Mouse (Mus musculus) right cerebral cortex, postnatal 36 days (tissue): ENCODE results near the gene Spata31d1a.

Experiments
- DNase-seq, 2 experiments: peaks; one replicate each; pipeline ENCODE4 v3.0.0; 2022; ENCODE audit warnings: low spot score in 2 of 2, mixed read lengths in 1 of 2

Gene Spata31d1a

GRCm38 (mm10) chr13:59668501-59669093 is 41.5 kb downstream of the Spata31d1a start:
- no peak for DNase-seq

GRCm38 (mm10) chr13:59667763-59668162 is 42.4 kb downstream of the Spata31d1a start:
- DNase-seq = no peak

GRCm38 (mm10) chr13:59663939-59664712 is 46.0 kb downstream of the Spata31d1a start:
- DNase-seq = no peak

- DNase-seq = no peak
Observed at GRCm38 (mm10) chr13:59661966-59662365, 48.2 kb downstream of the Spata31d1a start.

GRCm38 (mm10) chr13:59661387-59661786 is 48.7 kb downstream of the Spata31d1a start:
- DNase-seq = no peak

- DNase-seq = no peak
Observed at GRCm38 (mm10) chr13:59660371-59660770, 49.8 kb downstream of the Spata31d1a start.

GRCm38 (mm10) chr13:59657781-59658180 is 52.3 kb downstream of the Spata31d1a start:
- no peak for DNase-seq

GRCm38 (mm10) chr13:59656975-59657388 is 53.1 kb downstream of the Spata31d1a start:
- no peak for DNase-seq

- DNase-seq = no peak
Observed at GRCm38 (mm10) chr13:59656316-59656832, 53.8 kb downstream of the Spata31d1a start.

- no peak for DNase-seq
Observed at GRCm38 (mm10) chr13:59655718-59656315, 54.3 kb downstream of the Spata31d1a start.

- no peak for DNase-seq
Observed at GRCm38 (mm10) chr13:59654465-59654864, 55.7 kb downstream of the Spata31d1a start.

- DNase-seq = no peak
Observed at GRCm38 (mm10) chr13:59653136-59653535, 57.0 kb downstream of the Spata31d1a start.

- no peak for DNase-seq
Observed at GRCm38 (mm10) chr13:59652651-59653050, 57.5 kb downstream of the Spata31d1a start.
